Mouse (Mus musculus) heart, adult 18-20 months (tissue): ENCODE results near the gene Gm9945. TPM values are rescaled to one million over a fixed set of nuclear protein-coding genes. Genes with fewer than 3 reads are reported as not detected.
A peak's percentile ranks its signal among the peaks of the same experiment; 100 is the strongest.

ENCODE experiments used
- DNase-seq, 2 experiments: peaks; one replicate each; pipeline ENCODE4 v3.0.0; 2021 to 2022; ENCODE audit warnings: mixed read lengths in 1 of 2
- total RNA-seq, 2 experiments: library from RNA; stranded (reverse); gene quantifications; 2 replicates each; pipeline ENCODE4 v1.2.3; 2021

Gene Gm9945
- total RNA-seq, 2 experiments from 2014 or later, result not detected

- no peak for DNase-seq
Measured at GRCm38 (mm10) chr11:53461727-53462126, 18.2 kb upstream of the Gm9945 start.

GRCm38 (mm10) chr11:53463551-53464424 lies 16.2 kb upstream of the Gm9945 start:
- DNase-seq, result no peak

- peak; percentile 72 to 88 for DNase-seq
Measured at GRCm38 (mm10) chr11:53466231-53466971, 13.6 kb upstream of the Gm9945 start.

- no peak for DNase-seq
Measured at GRCm38 (mm10) chr11:53469294-53469967, 10.5 kb upstream of the Gm9945 start.

- DNase-seq, result peak; percentile 91 to 97
Measured at GRCm38 (mm10) chr11:53469968-53470695, 9.8 kb upstream of the Gm9945 start, which contains the start of gene Gm9837. Gene Gm9837 (minus strand): TSS chr11:53470479.

GRCm38 (mm10) chr11:53472709-53473108 lies 7.3 kb upstream of the Gm9945 start:
- no peak for DNase-seq

- no peak for DNase-seq
Measured at GRCm38 (mm10) chr11:53475620-53476019, 4.3 kb upstream of the Gm9945 start.

- DNase-seq, result no peak
Measured at GRCm38 (mm10) chr11:53477833-53478232, 2.1 kb upstream of the Gm9945 start.

GRCm38 (mm10) chr11:53478383-53479170 lies 1.4 kb upstream of the Gm9945 start:
- DNase-seq, result no peak

GRCm38 (mm10) chr11:53479171-53479782 lies 689 bp upstream of the Gm9945 start:
- DNase-seq, result no peak

- DNase-seq, result no peak
Measured at GRCm38 (mm10) chr11:53481088-53481730, 1.2 kb downstream of the Gm9945 start.

- no peak for DNase-seq
Measured at GRCm38 (mm10) chr11:53483159-53483891, 3.4 kb downstream of the Gm9945 start.

GRCm38 (mm10) chr11:53485719-53486118 lies 5.8 kb downstream of the Gm9945 start:
- DNase-seq, result no peak

- no peak for DNase-seq
Measured at GRCm38 (mm10) chr11:53486351-53486750, 6.4 kb downstream of the Gm9945 start.

GRCm38 (mm10) chr11:53486822-53487594 lies 7.0 kb downstream of the Gm9945 start:
- no peak for DNase-seq

GRCm38 (mm10) chr11:53489007-53489406 lies 9.0 kb downstream of the Gm9945 start:
- no peak for DNase-seq

GRCm38 (mm10) chr11:53489421-53489820 lies 9.5 kb downstream of the Gm9945 start:
- DNase-seq, result no peak

GRCm38 (mm10) chr11:53491954-53492401 lies 12.0 kb downstream of the Gm9945 start:
- peak; percentile 55 to 81 for DNase-seq
